Mouse (Mus musculus): ENCODE measurements around the gene Mpp5. TPM values are rescaled to one million over a fixed set of nuclear protein-coding genes. Genes with fewer than 3 reads are reported as not detected.

The Mpp5 gene
- total RNA-seq, 1 experiment: 19.9 TPM

GRCm38 (mm10) chr12:78778423-78779067 lies 29.8 kb downstream of the Mpp5 start:
- in situ Hi-C loops (cut with MboI; ENCODE audit: low sequenced_read_pairs in 2 of 2, unreplicated experiment in 2 of 2): no loop called here
- no peaks in the 10 kb centered on the region for H3K36me3 ChIP-seq (ENCODE audit: control insufficient read depth, insufficient read depth, low read length, poor library complexity, severe bottlenecking)
- no peak for TF ChIP-seq HCFC1 (IDR thresholded peaks at IDR 0.05; ENCODE audit: borderline replicate concordance, insufficient read depth, low read length)
- TF ChIP-seq ZC3H11A (IDR thresholded peaks at IDR 0.05; ENCODE audit: borderline replicate concordance, low read depth, low read length): no peak
- no peak for TF ChIP-seq CHD2 (IDR thresholded peaks at IDR 0.05; ENCODE audit: low read depth, low read length)
- TF ChIP-seq MAFK (IDR thresholded peaks at IDR 0.05; ENCODE audit: insufficient read depth, low read depth, low read length): no peak
- no peak for TF ChIP-seq ZNF384 (IDR thresholded peaks at IDR 0.05; ENCODE audit: low read depth, low read length)
- no peak overlapping the region for H3K4me3 ChIP-seq (ENCODE audit: insufficient read depth in 1 of 2, low read depth in 1 of 2, low read length in 2 of 2, poor library complexity in 1 of 2, severe bottlenecking in 1 of 2)
- H3K4me1 ChIP-seq (ENCODE audit: control insufficient read depth in 2 of 2, insufficient read depth in 2 of 2, low read length in 2 of 2, poor library complexity in 1 of 2): peaks cover 2 to 3% of the 10 kb centered on the region in 2 experiments; a peak in 1 of 4 replicates
- DNase-seq (ENCODE audit: low read depth, low spot score): no peak
- no peak overlapping the region for H3K27ac ChIP-seq (ENCODE audit: insufficient read depth, low read depth, low read length, poor library complexity, severe bottlenecking)
- H3K9ac ChIP-seq (ENCODE audit: insufficient read depth, low read depth, low read length, poor library complexity, severe bottlenecking): no peak overlapping the region
- H3K9me3 ChIP-seq (ENCODE audit: control insufficient read depth, insufficient read depth, low read depth, low read length): no peaks in the 10 kb centered on the region

DNA sequence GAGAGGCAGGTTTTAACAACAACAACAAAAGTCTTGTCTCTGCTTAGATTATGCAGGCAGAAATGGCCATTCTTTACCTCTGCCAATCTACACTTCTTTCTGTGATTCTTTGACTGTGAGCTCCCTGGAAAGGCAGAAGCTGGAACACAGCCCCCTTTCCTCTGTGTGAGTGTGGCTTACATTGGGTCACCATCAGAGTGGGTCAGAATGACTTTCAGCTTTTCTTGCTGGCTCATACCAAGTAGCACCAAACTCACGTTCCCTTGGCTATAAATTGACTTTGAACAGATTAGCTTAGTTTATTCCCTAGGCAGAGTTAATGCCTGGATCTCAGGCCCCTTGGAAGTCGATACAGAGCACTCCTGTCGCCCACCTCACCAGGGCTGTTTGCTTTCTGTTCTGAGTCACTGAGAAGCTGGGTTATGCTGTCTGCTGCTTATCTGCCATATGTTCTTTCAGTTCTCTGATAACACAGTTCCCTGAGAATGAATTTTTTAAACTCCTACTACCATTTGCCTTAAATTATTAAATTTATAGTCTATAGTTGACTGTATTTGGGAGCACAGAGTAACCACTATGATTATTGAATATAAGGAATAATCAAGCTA lies 39.7 kb downstream of the Mpp5 start:
- in situ Hi-C loops (cut with MboI; ENCODE audit: low sequenced_read_pairs in 2 of 2, unreplicated experiment in 2 of 2): no loop called here
- no peak overlapping the region for H3K27ac ChIP-seq (ENCODE audit: insufficient read depth, low read depth, low read length, poor library complexity, severe bottlenecking)
- TF ChIP-seq MAFK (IDR thresholded peaks at IDR 0.05; ENCODE audit: insufficient read depth, low read depth, low read length) (no peak), HCFC1 (IDR thresholded peaks at IDR 0.05; ENCODE audit: borderline replicate concordance, insufficient read depth, low read length) (no peak), ZC3H11A (IDR thresholded peaks at IDR 0.05; ENCODE audit: borderline replicate concordance, low read depth, low read length) (no peak), CHD2 (IDR thresholded peaks at IDR 0.05; ENCODE audit: low read depth, low read length) (no peak), ZNF384 (IDR thresholded peaks at IDR 0.05; ENCODE audit: low read depth, low read length) (no peak)

GRCm38 (mm10) chr12:78790791-78791190 lies 42.1 kb downstream of the Mpp5 start:
- no peak for TF ChIP-seq ZNF384 (IDR thresholded peaks at IDR 0.05; ENCODE audit: low read depth, low read length)
- no peak for TF ChIP-seq HCFC1 (IDR thresholded peaks at IDR 0.05; ENCODE audit: borderline replicate concordance, insufficient read depth, low read length)
- in situ Hi-C loops (cut with MboI; ENCODE audit: low sequenced_read_pairs in 2 of 2, unreplicated experiment in 2 of 2): no loop called here

More for the DNA sequence above, 39.7 kb downstream of the Mpp5 start:
- H3K4me1 ChIP-seq (ENCODE audit: control insufficient read depth in 2 of 2, insufficient read depth in 2 of 2, low read length in 2 of 2, poor library complexity in 1 of 2): no peaks in the 10 kb centered on the region
- no peak overlapping the region for H3K4me3 ChIP-seq (ENCODE audit: insufficient read depth in 1 of 2, low read depth in 1 of 2, low read length in 2 of 2, poor library complexity in 1 of 2, severe bottlenecking in 1 of 2)
- no peaks in the 10 kb centered on the region for H3K9me3 ChIP-seq (ENCODE audit: control insufficient read depth, insufficient read depth, low read depth, low read length)
- no peak for DNase-seq (ENCODE audit: low read depth, low spot score)
- no peak overlapping the region for H3K9ac ChIP-seq (ENCODE audit: insufficient read depth, low read depth, low read length, poor library complexity, severe bottlenecking)
- no peaks in the 10 kb centered on the region for H3K36me3 ChIP-seq (ENCODE audit: control insufficient read depth, insufficient read depth, low read length, poor library complexity, severe bottlenecking)

GRCm38 (mm10) chr12:78794236-78794635 lies 45.5 kb downstream of the Mpp5 start:
- in situ Hi-C loops (cut with MboI; ENCODE audit: low sequenced_read_pairs in 2 of 2, unreplicated experiment in 2 of 2): no loop called here
- H3K36me3 ChIP-seq (ENCODE audit: control insufficient read depth, insufficient read depth, low read length, poor library complexity, severe bottlenecking): no peaks in the 10 kb centered on the region
- no peak overlapping the region for H3K4me3 ChIP-seq (ENCODE audit: insufficient read depth in 1 of 2, low read depth in 1 of 2, low read length in 2 of 2, poor library complexity in 1 of 2, severe bottlenecking in 1 of 2)
- H3K27ac ChIP-seq (ENCODE audit: insufficient read depth, low read depth, low read length, poor library complexity, severe bottlenecking): no peak overlapping the region
- H3K4me1 ChIP-seq (ENCODE audit: control insufficient read depth in 2 of 2, insufficient read depth in 2 of 2, low read length in 2 of 2, poor library complexity in 1 of 2): no peaks in the 10 kb centered on the region
- no peaks in the 10 kb centered on the region for H3K9me3 ChIP-seq (ENCODE audit: control insufficient read depth, insufficient read depth, low read depth, low read length)
- no peak for DNase-seq (ENCODE audit: low read depth, low spot score)
- no peak overlapping the region for H3K9ac ChIP-seq (ENCODE audit: insufficient read depth, low read depth, low read length, poor library complexity, severe bottlenecking)
- TF ChIP-seq CHD2 (IDR thresholded peaks at IDR 0.05; ENCODE audit: low read depth, low read length) (no peak), HCFC1 (IDR thresholded peaks at IDR 0.05; ENCODE audit: borderline replicate concordance, insufficient read depth, low read length) (no peak), ZC3H11A (IDR thresholded peaks at IDR 0.05; ENCODE audit: borderline replicate concordance, low read depth, low read length) (no peak), ZNF384 (IDR thresholded peaks at IDR 0.05; ENCODE audit: low read depth, low read length) (no peak), MAFK (IDR thresholded peaks at IDR 0.05; ENCODE audit: insufficient read depth, low read depth, low read length) (no peak)

More at GRCm38 (mm10) chr12:78790791-78791190, 42.1 kb downstream of the Mpp5 start:
- Histone ChIP-seq H3K36me3 (ENCODE audit: control insufficient read depth, insufficient read depth, low read length, poor library complexity, severe bottlenecking) (no peaks in the 10 kb centered on the region), H3K9me3 (ENCODE audit: control insufficient read depth, insufficient read depth, low read depth, low read length) (no peaks in the 10 kb centered on the region), H3K4me1 (ENCODE audit: control insufficient read depth in 2 of 2, insufficient read depth in 2 of 2, low read length in 2 of 2, poor library complexity in 1 of 2) (no peaks in the 10 kb centered on the region), H3K9ac (ENCODE audit: insufficient read depth, low read depth, low read length, poor library complexity, severe bottlenecking) (no peak overlapping the region), H3K27ac (ENCODE audit: insufficient read depth, low read depth, low read length, poor library complexity, severe bottlenecking) (no peak overlapping the region), H3K4me3 (ENCODE audit: insufficient read depth in 1 of 2, low read depth in 1 of 2, low read length in 2 of 2, poor library complexity in 1 of 2, severe bottlenecking in 1 of 2) (no peak overlapping the region)
- DNase-seq (ENCODE audit: low read depth, low spot score): no peak

Measured in ES-E14 (cell line).